Mouse (Mus musculus) liver, postnatal 0 days (tissue): ENCODE measurements around the gene F12.

ENCODE experiments used
- CTCF ChIP-seq: sonication (generic); IDR thresholded peaks from 2 replicates; pipeline ENCODE4 v1.5.1; 2016; ENCODE audit warnings: antibody characterized with exemption, low read depth
- EP300 ChIP-seq: IDR thresholded peaks from 2 replicates; pipeline ENCODE4 v1.6.1; 2016; ENCODE audit warnings: antibody characterized with exemption, low read depth, mild to moderate bottlenecking

DNA sequence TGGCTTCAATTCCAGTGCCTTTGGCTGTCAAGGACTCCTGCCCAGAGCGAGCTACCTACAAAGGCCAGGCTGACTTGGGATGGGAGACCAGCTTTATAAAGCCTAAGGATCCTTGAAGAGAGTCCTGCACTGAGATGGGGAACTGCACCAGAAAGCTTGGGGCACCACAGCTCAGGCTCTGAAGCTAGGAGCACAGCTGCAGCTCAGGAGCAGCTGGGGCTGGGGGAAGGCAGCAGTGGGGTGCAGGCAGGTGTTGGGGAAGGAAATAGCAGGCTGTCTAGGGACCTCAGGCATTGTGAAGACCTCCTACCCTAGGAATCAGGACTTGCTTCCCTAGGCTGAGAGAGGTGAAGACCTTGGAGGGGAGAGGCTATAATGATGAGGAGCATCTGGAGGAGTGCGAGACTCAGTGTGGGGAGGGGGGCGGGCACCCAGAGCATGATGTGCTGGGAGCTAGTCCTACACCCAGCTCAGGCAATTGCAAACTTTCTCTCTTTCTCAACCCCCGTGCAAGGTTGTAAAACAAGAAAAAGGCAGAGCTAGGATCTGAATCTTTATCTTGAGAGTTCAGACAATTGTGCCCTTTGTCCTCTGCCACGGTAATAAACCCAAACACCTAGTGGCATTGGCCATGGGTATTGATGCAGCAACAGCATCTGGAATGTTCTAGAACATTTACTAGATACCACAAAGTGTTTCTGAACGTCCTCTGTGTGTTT lies 52.2 kb downstream of the F12 start:
- TF ChIP-seq CTCF (no peak), EP300 (no peak)
